Mouse (Mus musculus) myocyte (in vitro differentiated cells): ENCODE measurements around the gene Rubcn. TPM values are rescaled to one million over a fixed set of nuclear protein-coding genes. Genes with fewer than 3 reads are reported as not detected.
A peak's percentile ranks its signal among the peaks of the same experiment; 100 is the strongest.
"Not testable (repeated sequence)": the region's sequence is repeated elsewhere in the genome, so short reads cannot be mapped to it uniquely, and the experiment has no call there.

Experiments used
- H3K27me3 ChIP-seq: one replicate; pipeline ENCODE4 v1.6.1; 2011; ENCODE audit not compliant: control insufficient read depth, insufficient read depth, insufficient read length
- H3K36me3 ChIP-seq: one replicate; pipeline ENCODE4 v1.6.1; 2011; ENCODE audit not compliant: control insufficient read depth, insufficient read depth
- H3K4me2 ChIP-seq: one replicate; pipeline ENCODE4 v1.6.1; 2011; ENCODE audit warnings: low read depth, control low read depth
- H3K4me3 ChIP-seq: one replicate; pipeline ENCODE4 v1.5.1; 2011; ENCODE audit warnings: mild to moderate bottlenecking, control low read depth, moderate library complexity
- H3K79me2 ChIP-seq: one replicate; pipeline ENCODE4 v1.6.1; 2011; ENCODE audit not compliant: control insufficient read depth, insufficient read depth
- H3ac ChIP-seq: one replicate; pipeline ENCODE4 v1.6.1; 2011; ENCODE audit not compliant: control insufficient read depth, insufficient read length
- CEBPB ChIP-seq: IDR thresholded peaks from 2 replicates; pipeline ENCODE4 v1.6.1; 2011; ENCODE audit warnings: mild to moderate bottlenecking, moderate library complexity; ENCODE audit not compliant: poor library complexity, insufficient read depth, severe bottlenecking
- E2F4 ChIP-seq: IDR thresholded peaks from one replicate; pipeline ENCODE4 v1.6.1; 2011; ENCODE audit warnings: mild to moderate bottlenecking, control low read depth, moderate library complexity; ENCODE audit not compliant: insufficient read depth
- MAX ChIP-seq: IDR thresholded peaks from one replicate; pipeline ENCODE4 v1.6.1; 2011; ENCODE audit warnings: low read depth, mild to moderate bottlenecking, control low read depth
- MYOD1 ChIP-seq, 3 experiments: IDR thresholded peaks; one replicate each; pipeline ENCODE4 v1.6.1; 2011; ENCODE audit warnings: control low read depth in 2 of 3, low read depth in 2 of 3, mild to moderate bottlenecking in 2 of 3, moderate library complexity in 1 of 3; ENCODE audit not compliant: insufficient read length in 2 of 3, control insufficient read depth in 1 of 3
- MYOG ChIP-seq, 3 experiments: IDR thresholded peaks; one replicate each; pipeline ENCODE4 v1.6.1; 2011; ENCODE audit warnings: control low read depth in 2 of 3, low read depth in 2 of 3, mild to moderate bottlenecking in 2 of 3; ENCODE audit not compliant: insufficient read length in 2 of 3, control insufficient read depth in 1 of 3, insufficient read depth in 1 of 3
- POLR2A ChIP-seq: IDR thresholded peaks from one replicate; pipeline ENCODE4 v1.6.1; 2011; ENCODE audit warnings: low read depth, mild to moderate bottlenecking, control low read depth, moderate library complexity; ENCODE audit not compliant: insufficient read length
- POLR2AphosphoS2 ChIP-seq: IDR thresholded peaks from one replicate; pipeline ENCODE4 v1.6.1; 2011; ENCODE audit warnings: low read depth, control low read depth; ENCODE audit not compliant: insufficient read length
- REST ChIP-seq: IDR thresholded peaks from one replicate; pipeline ENCODE4 v1.6.1; 2011; ENCODE audit warnings: mild to moderate bottlenecking, control low read depth, moderate library complexity; ENCODE audit not compliant: insufficient read depth, insufficient read length
- SRF ChIP-seq: IDR thresholded peaks from one replicate; pipeline ENCODE4 v1.6.1; 2011; ENCODE audit warnings: low read depth; ENCODE audit not compliant: control insufficient read depth, insufficient read length
- TCF12 ChIP-seq: IDR thresholded peaks from one replicate; pipeline ENCODE4 v1.6.1; 2011; ENCODE audit warnings: mild to moderate bottlenecking, control low read depth; ENCODE audit not compliant: poor library complexity, insufficient read depth, severe bottlenecking
- TCF3 ChIP-seq: IDR thresholded peaks from one replicate; pipeline ENCODE4 v1.6.1; 2011; ENCODE audit warnings: low read depth, control low read depth; ENCODE audit not compliant: insufficient read length
- USF1 ChIP-seq: IDR thresholded peaks from one replicate; pipeline ENCODE4 v1.6.1; 2011; ENCODE audit warnings: low read depth, mild to moderate bottlenecking, control low read depth, moderate library complexity
- polyA plus RNA-seq: library from polyadenylated mRNA; unstranded; fragments of >200 nt; fragmentation: generic; extraction: Trizol; gene quantifications from one replicate; pipeline ENCODE4 v1.2.1, GENCODE M21; 2012; ENCODE audit warnings: missing spikeins

Rubcn gene
- polyA plus RNA-seq = 34.0 TPM

GRCm38 (mm10) chr16:32877343-32878156 is at the start of gene Rubcn, which contains the start of gene Fyttd1:
Gene Rubcn (minus strand): TSS chr16:32877766.
Gene Fyttd1 (plus strand): TSS chr16:32877500.
- peak within 1 kb of the TSS; percentile 64 for H3K4me3 ChIP-seq
- peak within 1 kb of the TSS; percentile 74 for H3ac ChIP-seq
- peaks cover 49% of the 10 kb centered on the region for H3K79me2 ChIP-seq
- TF ChIP-seq MYOG (IDR thresholded peaks at IDR 0.05; ENCODE audit: control insufficient read depth in 1 of 3, insufficient read depth in 1 of 3, insufficient read length in 2 of 3, low read depth in 2 of 3) = peak in 1 of 3 experiments; percentile 39
- peak; percentile 33 for TF ChIP-seq E2F4
- peak; percentile 96 for TF ChIP-seq POLR2A
- no peak for TF ChIP-seq REST
- peak; percentile 92 for TF ChIP-seq POLR2AphosphoS2
- H3K27me3 ChIP-seq = no peaks in the 10 kb centered on the region
- H3K4me2 ChIP-seq = peak within 1 kb of the TSS; percentile 72
- H3K36me3 ChIP-seq = peaks cover 6% of the 10 kb centered on the region

GRCm38 (mm10) chr16:32927044-32927443 is 49.5 kb upstream of the Rubcn start:
- no peaks in the 10 kb centered on the region for H3K27me3 ChIP-seq
- H3K79me2 ChIP-seq = peaks cover 49% of the 10 kb centered on the region
- TF ChIP-seq E2F4 (no peak), TCF12 (no peak), POLR2A (no peak), TCF3 (no peak), SRF (no peak), USF1 (no peak), MYOG (IDR thresholded peaks at IDR 0.05; ENCODE audit: control insufficient read depth in 1 of 3, insufficient read depth in 1 of 3, insufficient read length in 2 of 3, low read depth in 2 of 3) (no peak), MYOD1 (IDR thresholded peaks at IDR 0.05; ENCODE audit: control insufficient read depth in 1 of 3, insufficient read length in 2 of 3, low read depth in 2 of 3) (no peak)
- H3K36me3 ChIP-seq = peaks cover 9% of the 10 kb centered on the region
- H3K4me2 ChIP-seq = no peak overlapping the region
- no peak overlapping the region for H3ac ChIP-seq
- H3K4me3 ChIP-seq = no peak overlapping the region

DNA sequence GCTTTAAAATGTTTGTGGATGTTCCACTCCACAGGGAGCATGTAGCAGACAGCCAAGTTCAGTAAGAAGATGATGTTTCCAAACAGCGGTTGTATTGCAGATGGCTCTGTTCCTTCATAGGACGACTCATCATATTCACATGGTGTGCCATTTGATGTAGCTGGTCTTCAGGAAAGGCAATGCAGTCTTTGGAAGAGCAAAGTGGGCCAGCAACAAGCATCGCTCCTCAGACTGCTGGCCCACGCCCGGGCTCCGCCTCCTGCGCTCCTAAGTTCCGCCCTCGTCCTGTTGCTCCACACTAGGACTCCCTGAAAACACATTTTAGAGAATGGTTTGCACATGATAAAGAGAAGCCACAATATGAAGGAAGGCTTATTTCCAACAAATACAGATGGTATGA is 49.1 kb upstream of the Rubcn start:
- peaks cover 45% of the 10 kb centered on the region for H3K79me2 ChIP-seq
- H3ac ChIP-seq, H3K4me3 ChIP-seq, H3K27me3 ChIP-seq, H3K36me3 ChIP-seq, H3K4me2 ChIP-seq: not testable (repeated sequence)

DNA sequence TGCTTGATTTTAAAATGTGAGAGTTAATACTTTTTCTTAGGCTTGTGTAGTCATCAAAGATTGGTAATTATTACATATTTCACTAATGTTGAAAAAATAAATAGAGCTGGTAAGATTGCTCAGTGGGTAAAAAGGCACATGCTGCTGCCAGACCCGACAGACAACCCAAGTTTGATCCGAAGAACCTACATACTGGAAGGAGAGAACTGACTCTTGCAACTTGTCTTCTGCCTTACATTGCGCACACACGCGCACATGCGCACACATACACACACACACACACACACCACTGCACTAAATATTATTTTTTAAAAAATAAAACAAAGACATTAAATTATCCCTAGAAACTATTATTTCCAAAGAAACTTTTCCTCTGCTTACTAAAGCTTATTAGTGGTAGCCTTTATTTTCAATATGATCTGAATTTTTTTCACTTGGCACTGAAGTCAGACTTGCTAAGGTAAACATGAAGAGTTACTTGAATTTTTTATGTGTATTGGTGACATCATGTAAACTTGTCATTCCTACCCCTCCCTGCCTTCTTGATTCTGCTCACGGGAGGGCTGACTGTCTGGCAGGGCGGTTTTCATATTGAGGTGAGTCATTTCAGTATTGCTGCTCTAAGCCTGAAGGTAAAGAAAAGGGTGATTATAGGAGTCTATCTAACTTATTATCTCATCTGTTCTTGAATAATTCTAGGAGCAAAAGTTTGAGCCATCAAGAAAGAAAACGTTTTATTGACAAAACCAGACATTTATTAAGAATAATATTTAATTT is 37.9 kb upstream of the Rubcn start:
- Histone ChIP-seq H3K27me3 (no peaks in the 10 kb centered on the region), H3K36me3 (peaks cover 3% of the 10 kb centered on the region), H3ac (peak overlapping the region; percentile 84), H3K4me3 (peak overlapping the region; percentile 64), H3K4me2 (peak overlapping the region; percentile 86), H3K79me2 (peaks cover 62% of the 10 kb centered on the region)
- no peak for TF ChIP-seq MYOD1 (IDR thresholded peaks at IDR 0.05; ENCODE audit: control insufficient read depth in 1 of 3, insufficient read length in 2 of 3, low read depth in 2 of 3)
- no peak for TF ChIP-seq TCF12
- TF ChIP-seq SRF = no peak
- no peak for TF ChIP-seq TCF3
- TF ChIP-seq E2F4 = no peak
- no peak for TF ChIP-seq CEBPB
- TF ChIP-seq REST = no peak
- no peak for TF ChIP-seq POLR2AphosphoS2
- no peak for TF ChIP-seq USF1
- TF ChIP-seq MYOG (IDR thresholded peaks at IDR 0.05; ENCODE audit: control insufficient read depth in 1 of 3, insufficient read depth in 1 of 3, insufficient read length in 2 of 3, low read depth in 2 of 3) = no peak
- TF ChIP-seq POLR2A = no peak
- no peak for TF ChIP-seq MAX
